Mouse (Mus musculus): Measurements from ENCODE around the gene Kcnc3. TPM values are rescaled to one million over a fixed set of nuclear protein-coding genes. Genes with fewer than 3 reads are reported as not detected.

The Kcnc3 gene
- polyA plus RNA-seq, 1 experiment from 2014 or later = 0.39 TPM

DNA sequence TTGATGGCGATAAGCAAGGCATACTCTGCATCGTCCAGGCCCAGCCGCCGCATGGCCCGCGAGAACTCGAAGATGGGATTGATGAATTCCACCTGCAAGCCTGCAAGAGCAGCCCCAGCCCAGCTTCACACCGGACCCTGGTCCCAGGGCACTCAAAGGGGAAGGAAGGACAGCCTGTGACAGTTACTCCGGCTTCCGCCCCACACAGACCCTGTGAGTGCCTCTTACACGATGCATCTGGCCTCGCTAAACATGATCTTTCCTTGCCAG lies 40.1 kb upstream of the Kcnc3 start:
- WGBS = 94% methylated on average over 12 of the region's 12 CpGs
- no peak overlapping the region for H3K9ac ChIP-seq (replicated peaks; ENCODE audit: low read depth, low read length)
- H3K36me3 ChIP-seq (ENCODE audit: control insufficient read depth, insufficient read depth, low read length) = peaks cover 27% of the 10 kb centered on the region
- ATAC-seq (ENCODE audit: insufficient number of reproducible peaks, insufficient read depth, low FRiP score, low read depth) = no peak
- H3K9me3 ChIP-seq (ENCODE audit: control insufficient read depth, low read depth, low read length) = peaks cover 3% of the 10 kb centered on the region; the same call in 1 of the 2 replicates
- H3K4me3 ChIP-seq (ENCODE audit: low read depth, low read length) = no peak overlapping the region
- H3K27ac ChIP-seq (ENCODE audit: low read length) = no peak overlapping the region
- H3K27me3 ChIP-seq (ENCODE audit: control insufficient read depth, insufficient read depth, low read length) = no peaks in the 10 kb centered on the region
- no peak overlapping the region for H3K4me2 ChIP-seq (replicated peaks; ENCODE audit: low read depth, low read length)
- peaks cover 16% of the 10 kb centered on the region for H3K4me1 ChIP-seq (ENCODE audit: control insufficient read depth, insufficient read depth, low read length)

DNA sequence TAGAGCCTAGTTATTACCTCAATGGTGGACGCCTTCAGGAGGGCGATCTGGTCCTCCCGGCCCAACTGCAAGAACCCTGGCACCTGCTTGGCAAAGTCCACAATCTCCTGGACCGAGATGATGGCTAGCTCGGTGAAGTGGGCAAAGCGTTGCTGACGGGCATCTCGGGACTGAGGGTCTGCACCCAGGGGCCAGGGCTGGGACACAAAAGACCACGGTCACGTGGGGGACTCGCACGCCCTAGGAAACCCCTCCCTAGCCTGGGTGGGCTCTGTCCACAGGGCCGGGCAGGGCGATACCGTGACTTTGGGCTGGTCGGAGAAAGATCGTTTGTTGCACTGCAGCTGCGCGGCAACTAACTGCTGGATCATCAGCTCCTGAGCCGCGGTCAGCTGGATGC lies 39.2 kb upstream of the Kcnc3 start:
- Histone ChIP-seq H3K27ac (ENCODE audit: low read length) (no peak overlapping the region), H3K9me3 (ENCODE audit: control insufficient read depth, low read depth, low read length) (peaks cover 2% of the 10 kb centered on the region; the same call in 1 of the 2 replicates), H3K4me1 (ENCODE audit: control insufficient read depth, insufficient read depth, low read length) (peaks cover 16% of the 10 kb centered on the region), H3K4me3 (ENCODE audit: low read depth, low read length) (no peak overlapping the region), H3K4me2 (replicated peaks; ENCODE audit: low read depth, low read length) (no peak overlapping the region), H3K27me3 (ENCODE audit: control insufficient read depth, insufficient read depth, low read length) (no peaks in the 10 kb centered on the region), H3K36me3 (ENCODE audit: control insufficient read depth, insufficient read depth, low read length) (peaks cover 27% of the 10 kb centered on the region), H3K9ac (replicated peaks; ENCODE audit: low read depth, low read length) (no peak overlapping the region)
- no peak for ATAC-seq (ENCODE audit: insufficient number of reproducible peaks, insufficient read depth, low FRiP score, low read depth)
- 91% methylated on average over 21 of the region's 21 CpGs for WGBS

DNA sequence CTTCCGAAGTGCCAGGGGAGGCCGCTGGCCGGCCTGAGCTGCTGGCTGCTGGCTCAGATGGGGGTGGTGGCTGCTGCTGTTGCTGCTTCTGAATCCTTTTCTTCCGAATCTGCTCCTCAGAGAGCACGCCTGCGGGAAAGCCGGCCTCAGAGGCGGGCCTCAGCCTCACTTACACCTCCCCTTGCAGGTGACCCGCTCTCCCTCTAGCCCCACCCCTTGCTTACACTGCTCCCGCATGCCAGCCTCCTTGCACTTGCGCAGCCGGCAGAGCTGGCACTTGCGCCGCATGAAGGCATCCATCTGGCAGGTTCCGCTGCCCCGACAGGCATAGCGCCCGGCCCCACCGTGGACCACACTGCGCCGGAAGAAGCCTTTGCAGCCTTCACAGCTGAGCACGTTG lies 38.7 kb upstream of the Kcnc3 start:
- Histone ChIP-seq H3K36me3 (ENCODE audit: control insufficient read depth, insufficient read depth, low read length) (peaks cover 27% of the 10 kb centered on the region), H3K4me2 (replicated peaks; ENCODE audit: low read depth, low read length) (no peak overlapping the region), H3K9me3 (ENCODE audit: control insufficient read depth, low read depth, low read length) (no peaks in the 10 kb centered on the region), H3K27me3 (ENCODE audit: control insufficient read depth, insufficient read depth, low read length) (no peaks in the 10 kb centered on the region), H3K9ac (replicated peaks; ENCODE audit: low read depth, low read length) (no peak overlapping the region), H3K4me1 (ENCODE audit: control insufficient read depth, insufficient read depth, low read length) (peaks cover 16% of the 10 kb centered on the region), H3K27ac (ENCODE audit: low read length) (no peak overlapping the region), H3K4me3 (ENCODE audit: low read depth, low read length) (no peak overlapping the region)
- ATAC-seq (ENCODE audit: insufficient number of reproducible peaks, insufficient read depth, low FRiP score, low read depth) = no peak
- WGBS = 79% methylated on average over 21 of the region's 22 CpGs

DNA sequence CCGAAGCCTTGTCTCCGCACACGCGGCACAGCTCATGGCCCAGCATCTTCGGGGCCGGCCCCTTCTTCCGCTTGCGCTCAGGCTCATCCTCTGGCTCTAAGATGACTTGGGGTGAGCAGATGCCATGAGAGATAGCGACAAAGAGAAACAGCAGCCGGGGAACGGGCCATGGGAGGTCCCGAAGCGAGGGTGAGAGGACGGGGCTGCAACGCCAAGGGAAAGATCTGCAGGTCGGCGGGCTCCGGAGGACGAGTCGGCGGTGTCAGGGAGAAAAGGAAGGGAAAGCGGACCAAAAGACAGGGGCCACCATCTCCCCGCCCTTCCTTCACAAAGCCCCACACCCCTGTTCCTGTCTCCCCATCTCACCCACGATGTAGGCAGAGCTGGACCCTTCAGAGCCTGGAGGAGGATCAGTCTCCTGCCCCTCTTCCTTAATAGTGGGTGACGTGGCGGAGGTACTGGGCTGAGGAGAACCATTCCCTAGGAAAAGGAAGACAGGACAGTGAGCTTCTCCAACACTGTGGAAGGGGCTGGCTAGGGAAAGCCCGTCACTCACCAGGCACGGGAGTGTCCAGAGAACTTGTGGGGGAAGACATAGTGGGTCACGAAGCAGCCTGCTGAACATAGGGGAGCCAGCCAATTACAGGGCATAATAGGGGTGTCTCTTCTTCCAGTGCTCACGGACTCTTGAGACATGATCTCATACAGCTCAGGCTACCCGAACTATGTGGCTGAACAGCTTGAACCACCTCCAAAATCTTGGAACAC lies 38.1 kb upstream of the Kcnc3 start:
- Histone ChIP-seq H3K36me3 (ENCODE audit: control insufficient read depth, insufficient read depth, low read length) (peaks cover 27% of the 10 kb centered on the region), H3K27me3 (ENCODE audit: control insufficient read depth, insufficient read depth, low read length) (no peaks in the 10 kb centered on the region), H3K9me3 (ENCODE audit: control insufficient read depth, low read depth, low read length) (no peaks in the 10 kb centered on the region), H3K9ac (replicated peaks; ENCODE audit: low read depth, low read length) (no peak overlapping the region), H3K4me2 (replicated peaks; ENCODE audit: low read depth, low read length) (peak overlapping the region; percentile 73), H3K27ac (ENCODE audit: low read length) (no peak overlapping the region), H3K4me1 (ENCODE audit: control insufficient read depth, insufficient read depth, low read length) (peaks cover 12% of the 10 kb centered on the region), H3K4me3 (ENCODE audit: low read depth, low read length) (peak overlapping the region; percentile 85; the same call in 1 of the 2 replicates)
- no peak for ATAC-seq (ENCODE audit: insufficient number of reproducible peaks, insufficient read depth, low FRiP score, low read depth)
- WGBS = 84% methylated on average over 31 of the region's 31 CpGs

GRCm38 (mm10) chr7:44553196-44553764 lies 37.2 kb upstream of the Kcnc3 start:
- 1% methylated on average over 32 of the region's 32 CpGs for WGBS

GRCm38 (mm10) chr7:44553826-44554225 lies 36.6 kb upstream of the Kcnc3 start, which contains the start of gene Nr1h2:
TSS of gene Nr1h2 (minus strand) at chr7:44553951.
- Histone ChIP-seq H3K4me1 (ENCODE audit: control insufficient read depth, insufficient read depth, low read length) (peaks cover 5% of the 10 kb centered on the region; the same call in 1 of the 2 replicates), H3K9me3 (ENCODE audit: control insufficient read depth, low read depth, low read length) (no peaks in the 10 kb centered on the region), H3K36me3 (ENCODE audit: control insufficient read depth, insufficient read depth, low read length) (peaks cover 27% of the 10 kb centered on the region), H3K9ac (replicated peaks; ENCODE audit: low read depth, low read length) (peak within 1 kb of the TSS; percentile 52), H3K4me3 (ENCODE audit: low read depth, low read length) (peak within 1 kb of the TSS; percentile 85), H3K27me3 (ENCODE audit: control insufficient read depth, insufficient read depth, low read length) (no peaks in the 10 kb centered on the region), H3K4me2 (replicated peaks; ENCODE audit: low read depth, low read length) (peak within 1 kb of the TSS; percentile 73), H3K27ac (ENCODE audit: low read length) (peak within 1 kb of the TSS; percentile 98)
- WGBS = under 1% methylated on average over 22 of the region's 22 CpGs
- ATAC-seq (ENCODE audit: insufficient number of reproducible peaks, insufficient read depth, low FRiP score, low read depth) = peak; percentile 78

More at GRCm38 (mm10) chr7:44553196-44553764, 37.2 kb upstream of the Kcnc3 start:
- H3K27ac ChIP-seq (ENCODE audit: low read length) = peak overlapping the region; percentile 98
- H3K9me3 ChIP-seq (ENCODE audit: control insufficient read depth, low read depth, low read length) = no peaks in the 10 kb centered on the region
- peak; percentile 70 for ATAC-seq (ENCODE audit: insufficient number of reproducible peaks, insufficient read depth, low FRiP score, low read depth)
- no peaks in the 10 kb centered on the region for H3K27me3 ChIP-seq (ENCODE audit: control insufficient read depth, insufficient read depth, low read length)
- peak overlapping the region; percentile 52 for H3K9ac ChIP-seq (replicated peaks; ENCODE audit: low read depth, low read length)
- peaks cover 5% of the 10 kb centered on the region; the same call in 1 of the 2 replicates for H3K4me1 ChIP-seq (ENCODE audit: control insufficient read depth, insufficient read depth, low read length)
- peaks cover 27% of the 10 kb centered on the region for H3K36me3 ChIP-seq (ENCODE audit: control insufficient read depth, insufficient read depth, low read length)
- H3K4me2 ChIP-seq (replicated peaks; ENCODE audit: low read depth, low read length) = peak overlapping the region; percentile 73
- peak overlapping the region; percentile 85 for H3K4me3 ChIP-seq (ENCODE audit: low read depth, low read length)

GRCm38 (mm10) chr7:44557629-44558028 lies 32.8 kb upstream of the Kcnc3 start:
- Histone ChIP-seq H3K9ac (replicated peaks; ENCODE audit: low read depth, low read length) (no peak overlapping the region), H3K4me2 (replicated peaks; ENCODE audit: low read depth, low read length) (no peak overlapping the region), H3K4me3 (ENCODE audit: low read depth, low read length) (no peak overlapping the region), H3K27me3 (ENCODE audit: control insufficient read depth, insufficient read depth, low read length) (no peaks in the 10 kb centered on the region), H3K9me3 (ENCODE audit: control insufficient read depth, low read depth, low read length) (no peaks in the 10 kb centered on the region), H3K36me3 (ENCODE audit: control insufficient read depth, insufficient read depth, low read length) (no peaks in the 10 kb centered on the region), H3K4me1 (ENCODE audit: control insufficient read depth, insufficient read depth, low read length) (peaks cover 5% of the 10 kb centered on the region; the same call in 1 of the 2 replicates), H3K27ac (ENCODE audit: low read length) (no peak overlapping the region)
- ATAC-seq (ENCODE audit: insufficient number of reproducible peaks, insufficient read depth, low FRiP score, low read depth) = no peak
- 60% methylated on average over 2 of the region's 2 CpGs for WGBS

DNA sequence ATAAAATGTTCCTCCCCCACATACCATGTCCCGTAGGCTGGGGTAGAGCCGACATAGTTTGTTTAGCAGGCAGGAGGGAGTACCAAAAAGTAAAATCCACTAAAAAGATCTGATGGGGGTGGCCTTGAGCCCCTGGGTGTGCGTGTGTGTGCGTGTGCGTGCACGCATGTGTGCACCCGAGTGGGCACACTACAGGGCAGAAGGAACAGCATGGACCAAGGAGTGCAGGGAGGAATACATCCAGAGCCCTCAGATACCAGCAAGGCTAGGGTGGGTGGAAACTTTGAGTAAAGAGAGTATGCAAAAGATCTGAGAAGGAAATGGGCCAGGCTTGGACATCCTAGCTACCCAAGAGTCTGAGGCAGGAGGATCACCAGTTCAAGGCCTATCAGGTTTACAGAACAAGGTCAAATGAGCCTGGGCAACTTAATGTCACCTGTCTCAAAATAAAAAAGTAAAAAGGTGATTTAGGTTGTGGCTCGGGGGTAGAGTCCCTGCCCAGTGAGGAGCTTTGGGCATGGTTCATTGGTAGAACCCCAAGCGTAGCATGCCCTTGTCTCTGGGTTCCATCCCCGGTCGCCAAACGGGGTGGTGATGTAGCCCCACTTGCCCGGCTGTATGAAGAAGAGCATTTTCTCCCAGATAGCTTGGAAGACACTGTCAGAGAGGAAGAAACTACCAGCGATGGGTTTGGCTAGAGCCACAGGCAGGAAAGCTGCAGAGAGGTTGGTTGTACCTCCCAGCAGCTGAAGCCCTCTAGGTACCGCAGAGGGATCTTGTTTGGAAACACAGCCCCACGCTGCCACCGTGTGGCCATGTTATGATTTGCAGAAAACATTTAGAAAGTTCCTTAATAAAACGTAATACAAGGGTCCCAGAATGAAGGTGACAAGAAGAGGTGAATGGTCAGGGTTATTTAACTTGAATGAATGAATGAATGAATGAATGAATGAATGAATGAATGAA lies 29.7 kb upstream of the Kcnc3 start:
- H3K4me1 ChIP-seq (ENCODE audit: control insufficient read depth, insufficient read depth, low read length) = no peaks in the 10 kb centered on the region
- H3K9me3 ChIP-seq (ENCODE audit: control insufficient read depth, low read depth, low read length) = no peaks in the 10 kb centered on the region
- no peak overlapping the region for H3K27ac ChIP-seq (ENCODE audit: low read length)
- no peak overlapping the region for H3K4me3 ChIP-seq (ENCODE audit: low read depth, low read length)
- H3K4me2 ChIP-seq (replicated peaks; ENCODE audit: low read depth, low read length) = no peak overlapping the region
- H3K9ac ChIP-seq (replicated peaks; ENCODE audit: low read depth, low read length) = no peak overlapping the region
- H3K27me3 ChIP-seq (ENCODE audit: control insufficient read depth, insufficient read depth, low read length) = no peaks in the 10 kb centered on the region
- H3K36me3 ChIP-seq (ENCODE audit: control insufficient read depth, insufficient read depth, low read length) = no peaks in the 10 kb centered on the region
- no peak for ATAC-seq (ENCODE audit: insufficient number of reproducible peaks, insufficient read depth, low FRiP score, low read depth)
- WGBS = 52% methylated on average over 18 of the region's 18 CpGs
